8 mouse cellular contexts compared by ENCODE assay signal in genomic region chr13:40917161-40918091, GRCm38 (mm10). TPM values are rescaled to one million over a fixed set of nuclear protein-coding genes. Genes with fewer than 3 reads are reported as not detected.
DNase-seq lines count a peak whose midpoint lies in the region; ATAC-seq and TF ChIP-seq lines count a peak whose summit lies in the region.

No protein-coding gene starts in this region.

- DNase-seq in thymus, postnatal 14 days, result peak; percentile 21
- DNase-seq in thymus, postnatal 36 days, result no peak
- DNase-seq in embryo, embryonic 9.5 days (ENCODE audit: extremely low spot score), result peak; percentile 78
- peak; percentile 78 to 82 for DNase-seq in heart, adult 18-20 months
- DNase-seq in kidney, adult 18-20 months, result peak; percentile 77
- peak; percentile 40 for DNase-seq in liver, adult 2 months (ENCODE audit: extremely low read depth, low read depth, low spot score)
- peak; percentile 47 for DNase-seq in midbrain, postnatal 0 days (ENCODE audit: low spot score)
- DNase-seq in stomach, postnatal 0 days (ENCODE audit: low spot score), result peak; percentile 82

- peaks cover 33% of the 10 kb centered on the region for H3K4me1 ChIP-seq in liver, adult 2 months (ENCODE audit: control insufficient read depth, insufficient read depth, low read length)
- no peaks in the 10 kb centered on the region for H3K4me1 ChIP-seq in midbrain, postnatal 0 days (ENCODE audit: insufficient read depth, low read length)
- peaks cover 4% of the 10 kb centered on the region; the same call in 1 of the 2 replicates for H3K4me1 ChIP-seq in stomach, postnatal 0 days (replicated peaks; ENCODE audit: control insufficient read depth, insufficient read depth)

- no peak for TF ChIP-seq CTCF in liver, adult 2 months (IDR thresholded peaks at IDR 0.05; ENCODE audit: low read depth, low read length)
- TF ChIP-seq CTCF in midbrain, postnatal 0 days (IDR thresholded peaks at IDR 0.05), result no peak
- TF ChIP-seq CTCF in stomach, postnatal 0 days (IDR thresholded peaks at IDR 0.05; ENCODE audit: low read depth), result peak; percentile 15; the same call in 1 of the 2 replicates

- WGBS in liver, adult 2 months, result 13% methylated on average over 38 of the region's 38 CpGs
- under 1% methylated on average over 38 of the region's 38 CpGs for WGBS in midbrain, postnatal 0 days
- under 1% methylated on average over 38 of the region's 38 CpGs for WGBS in stomach, postnatal 0 days

- no peaks in the 10 kb centered on the region for H3K9me3 ChIP-seq in midbrain, postnatal 0 days (ENCODE audit: low read length)
- no peaks in the 10 kb centered on the region for H3K9me3 ChIP-seq in stomach, postnatal 0 days (ENCODE audit: control insufficient read depth, low read length)

- no peaks in the 10 kb centered on the region for H3K36me3 ChIP-seq in liver, adult 2 months (ENCODE audit: control insufficient read depth, insufficient read depth, low read length)
- no peaks in the 10 kb centered on the region for H3K36me3 ChIP-seq in midbrain, postnatal 0 days (ENCODE audit: insufficient read depth, low read length)
- no peaks in the 10 kb centered on the region for H3K36me3 ChIP-seq in stomach, postnatal 0 days (ENCODE audit: control insufficient read depth, insufficient read depth, low read length)

- no peak for TF ChIP-seq EP300 in stomach, postnatal 0 days (optimal IDR thresholded peaks at IDR 0.05)

- peak overlapping the region; percentile 95 for H3K4me2 ChIP-seq in midbrain, postnatal 0 days (ENCODE audit: low read depth, low read length, poor library complexity, severe bottlenecking)
- H3K4me2 ChIP-seq in stomach, postnatal 0 days (replicated peaks; ENCODE audit: low read depth), result peak overlapping the region; percentile 85

- H3K27me3 ChIP-seq in liver, adult 2 months (ENCODE audit: control insufficient read depth, insufficient read depth, low read length), result no peaks in the 10 kb centered on the region
- H3K27me3 ChIP-seq in midbrain, postnatal 0 days (ENCODE audit: insufficient read depth, low read length), result no peaks in the 10 kb centered on the region
- H3K27me3 ChIP-seq in stomach, postnatal 0 days (ENCODE audit: control insufficient read depth, insufficient read depth, low read length), result no peaks in the 10 kb centered on the region

- TF ChIP-seq POLR2A in liver, adult 2 months (IDR thresholded peaks at IDR 0.05; ENCODE audit: extremely low read depth, insufficient read depth, low read length), result no peak

- peak overlapping the region; percentile 62 for H3K27ac ChIP-seq in liver, adult 2 months (replicated peaks; ENCODE audit: insufficient read depth, low read depth, low read length)
- no peak overlapping the region for H3K27ac ChIP-seq in midbrain, postnatal 0 days (ENCODE audit: low read depth, low read length)
- H3K27ac ChIP-seq in stomach, postnatal 0 days (replicated peaks), result peak overlapping the region; percentile 65; the same call in 1 of the 2 replicates

- H3K79me2 ChIP-seq in liver, adult 2 months (ENCODE audit: control insufficient read depth, insufficient read depth, low read length), result peaks cover 26% of the 10 kb centered on the region; the same call in 1 of the 2 replicates

- peak; percentile 59 for ATAC-seq in midbrain, postnatal 0 days (ENCODE audit: low FRiP score)
- ATAC-seq in stomach, postnatal 0 days (ENCODE audit: low FRiP score, low TSS enrichment), result peak; percentile 68

- peak overlapping the region; percentile 75 for H3K9ac ChIP-seq in liver, adult 2 months (ENCODE audit: low read depth, low read length)
- peak overlapping the region; percentile 48 for H3K9ac ChIP-seq in midbrain, postnatal 0 days (replicated peaks; ENCODE audit: low read length, poor library complexity, severe bottlenecking)
- H3K9ac ChIP-seq in stomach, postnatal 0 days (ENCODE audit: low read length), result peak overlapping the region; percentile 63

- H3K4me3 ChIP-seq in liver, adult 2 months (ENCODE audit: insufficient read depth, low read depth, low read length), result peak overlapping the region; percentile 65
- peak overlapping the region; percentile 51 for H3K4me3 ChIP-seq in midbrain, postnatal 0 days (ENCODE audit: low read depth, low read length)
- peak overlapping the region; percentile 55 for H3K4me3 ChIP-seq in stomach, postnatal 0 days (ENCODE audit: low read depth, low read length)

RNA-seq across cellular contexts. Expression of gene Gcnt2, which starts 57.9 kb away (rescaled TPM):
- 1 to 10 TPM; 6.7 to 9.1 TPM for total RNA-seq in heart, adult 18-20 months (2021)
- total RNA-seq in liver, adult 2 months (2014; rRNA removed), result 14.7 and 18.1 TPM in 2 replicates
- 2.8 and 3.5 TPM in 2 replicates for polyA plus RNA-seq in liver, adult 2 months (2012; rRNA removed)
- 6.4 and 10.2 TPM in 2 replicates for total RNA-seq in midbrain, postnatal 0 days (2014; rRNA removed)
- polyA plus RNA-seq in midbrain, postnatal 0 days (2015; fragmentation: Nextera tagmentation; extraction: Ambion mirVana), result 2.4 and 2.9 TPM in 2 replicates
- 5.7 and 6.4 TPM in 2 replicates for polyA plus RNA-seq in stomach, postnatal 0 days (2015; fragmentation: Nextera tagmentation; extraction: Ambion mirVana)

Comparison
In these comparisons a context has a peak if more than half of its experiments do, and no peak if none do; other contexts are left out.
1. DNase-seq: peak in thymus, postnatal 14 days (single experiment), embryo, embryonic 9.5 days (single experiment), heart, adult 18-20 months (2 of 2), kidney, adult 18-20 months (single experiment), liver, adult 2 months (single experiment), midbrain, postnatal 0 days (single experiment) and stomach, postnatal 0 days (single experiment); none in thymus, postnatal 36 days (0 of 2).
2. Peak in every context shown above with its lines, with median percentiles within 50 percentile points of each other: H3K4me3 ChIP-seq and H3K9ac ChIP-seq.